Mouse (Mus musculus): ENCODE results near the gene Klre1.

Gene Klre1

GRCm38 (mm10) chr6:129577605-129578004, at the start of gene Klre1:
Gene Klre1, plus strand, starts transcription at chr6:129577905.
- no peak for DNase-seq

- no peak for DNase-seq
Measured at GRCm38 (mm10) chr6:129529605-129530004, 48.1 kb upstream of the Klre1 start.

GRCm38 (mm10) chr6:129530261-129530660, 47.4 kb upstream of the Klre1 start:
- DNase-seq, result peak; percentile 59 to 71

GRCm38 (mm10) chr6:129532556-129532941, 45.2 kb upstream of the Klre1 start:
- peak; percentile 97 to 98 for DNase-seq

- peak; percentile 95 for DNase-seq
Measured at GRCm38 (mm10) chr6:129532942-129533860, 44.5 kb upstream of the Klre1 start, which contains the start of gene Gabarapl1. Gene Gabarapl1, plus strand, starts transcription at chr6:129533160.

GRCm38 (mm10) chr6:129534057-129534456, 43.6 kb upstream of the Klre1 start:
- DNase-seq, result peak in 1 of 2 experiments; percentile 37

GRCm38 (mm10) chr6:129534627-129535190, 43.0 kb upstream of the Klre1 start:
- DNase-seq, result peak; percentile 66 to 81

- no peak for DNase-seq
Measured at GRCm38 (mm10) chr6:129535723-129536122, 42.0 kb upstream of the Klre1 start.

GRCm38 (mm10) chr6:129538555-129538954, 39.1 kb upstream of the Klre1 start:
- no peak for DNase-seq

GRCm38 (mm10) chr6:129541931-129542330, 35.8 kb upstream of the Klre1 start:
- DNase-seq, result peak; percentile 34 to 43

GRCm38 (mm10) chr6:129542540-129542939, 35.2 kb upstream of the Klre1 start:
- peak in 1 of 2 experiments; percentile 46 for DNase-seq

- DNase-seq, result peak; percentile 78 to 90
Measured at GRCm38 (mm10) chr6:129543709-129544606, 33.7 kb upstream of the Klre1 start.

- DNase-seq, result no peak
Measured at GRCm38 (mm10) chr6:129547277-129547676, 30.4 kb upstream of the Klre1 start.

GRCm38 (mm10) chr6:129548009-129548408, 29.7 kb upstream of the Klre1 start:
- no peak for DNase-seq

- no peak for DNase-seq
Measured at GRCm38 (mm10) chr6:129557298-129558023, 20.2 kb upstream of the Klre1 start.

GRCm38 (mm10) chr6:129558946-129559640, 18.6 kb upstream of the Klre1 start:
- peak; percentile 74 to 85 for DNase-seq

GRCm38 (mm10) chr6:129559641-129560027, 18.1 kb upstream of the Klre1 start:
- DNase-seq, result no peak

- DNase-seq, result no peak
Measured at GRCm38 (mm10) chr6:129565257-129565656, 12.4 kb upstream of the Klre1 start.

- DNase-seq, result no peak
Measured at GRCm38 (mm10) chr6:129575315-129575714, 2.4 kb upstream of the Klre1 start.

GRCm38 (mm10) chr6:129581274-129581673, 3.6 kb downstream of the Klre1 start:
- no peak for DNase-seq

- no peak for DNase-seq
Measured at GRCm38 (mm10) chr6:129581896-129582295, 4.2 kb downstream of the Klre1 start.

GRCm38 (mm10) chr6:129583014-129583413, 5.3 kb downstream of the Klre1 start:
- DNase-seq, result no peak
